Mouse (Mus musculus) gastrocnemius, postnatal 36 days (tissue): Measurements from ENCODE around the gene Spef1. TPM values are rescaled to one million over a fixed set of nuclear protein-coding genes. Genes with fewer than 3 reads are reported as not detected.

ENCODE experiments used
- DNase-seq, 2 experiments: peaks; one replicate each; pipeline ENCODE4 v3.0.0; 2022
- intact Hi-C: fragments of 180-260 bp; cut with DNase I; formaldehyde crosslinking; loops from one replicate; pipeline ENCODE4 v1.15.1; 2025
- total RNA-seq, 2 experiments: library from RNA; stranded (reverse); gene quantifications; 2 replicates each; pipeline ENCODE4 v1.2.3; 2021

Gene Spef1
- total RNA-seq, 2 experiments from 2014 or later, result 1.2 to 2.0 TPM

GRCm38 (mm10) chr2:131128636-131129157 lies 58.4 kb downstream of the Spef1 start:
- intact Hi-C loops, result no loop called here
- no peak for DNase-seq

- no peak for DNase-seq
- intact Hi-C loops, result no loop called here
These were observed 58.9 kb downstream of the Spef1 start for GRCm38 (mm10) chr2:131128211-131128610.

GRCm38 (mm10) chr2:131127161-131127730 lies 59.8 kb downstream of the Spef1 start, which contains the start of gene Hspa12b:
Hspa12b (plus strand) TSS chr2:131127280.
- intact Hi-C loops, result no loop called here
- DNase-seq, result peak; percentile 61 to 62

GRCm38 (mm10) chr2:131125964-131126815 lies 60.9 kb downstream of the Spef1 start:
- DNase-seq, result no peak
- intact Hi-C loops, result no loop called here

GRCm38 (mm10) chr2:131125157-131125963 lies 61.7 kb downstream of the Spef1 start:
- intact Hi-C loops, result no loop called here
- DNase-seq, result no peak

- no peak for DNase-seq
- intact Hi-C loops, result no loop called here
These were observed 62.9 kb downstream of the Spef1 start for GRCm38 (mm10) chr2:131124166-131124565.

Other genes starting within 250 kb of the Spef1 start
- 1 to 10 TPM; 1.7 to 1.8 TPM for gene Gfra4, start 144.2 kb downstream of the Spef1 start, total RNA-seq
- 1 to 10 TPM; 1.7 to 1.8 TPM for gene Adam33, start 123.5 kb downstream of the Spef1 start, total RNA-seq
- under 1 TPM; 0.43 to 0.76 TPM for gene Siglec1, start 100.5 kb downstream of the Spef1 start, total RNA-seq
- gene Hspa12b, start 60.0 kb downstream of the Spef1 start, total RNA-seq, result 10 to 100 TPM in 1 of 2 experiments, 1 to 10 TPM in 1; 10.0 to 13.1 TPM
- gene Gm11037, start 53.8 kb downstream of the Spef1 start, total RNA-seq, result not detected
- 1 to 10 TPM; 4.3 to 4.4 TPM for gene 1700037H04Rik, start 27.2 kb downstream of the Spef1 start, total RNA-seq
- gene Cenpb, start 7.2 kb downstream of the Spef1 start, total RNA-seq, result 10 to 100 TPM; 63.9 to 64.3 TPM
- 1 to 10 TPM; 1.8 to 2.2 TPM for gene Cdc25b, start 333 bp downstream of the Spef1 start, total RNA-seq
- gene Ap5s1, start 19.8 kb upstream of the Spef1 start, total RNA-seq, result 10 to 100 TPM; 13.9 to 15.0 TPM
- gene Mavs, start 46.8 kb upstream of the Spef1 start, total RNA-seq, result 10 to 100 TPM; 35.9 to 58.0 TPM
- gene Pank2, start 75.2 kb upstream of the Spef1 start, total RNA-seq, result 10 to 100 TPM; 16.9 to 21.3 TPM
- 1 to 10 TPM; 1.2 to 1.3 TPM for gene Rnf24, start 165.6 kb upstream of the Spef1 start, total RNA-seq